Mouse (Mus musculus) WW6 (cell line): Measurements from ENCODE around the gene Asic3.

Experiments
- DNase-seq: peaks from one replicate; pipeline ENCODE4 v3.0.0-alpha.2; 2013; ENCODE audit warnings: low read depth, low spot score

The Asic3 gene

DNA sequence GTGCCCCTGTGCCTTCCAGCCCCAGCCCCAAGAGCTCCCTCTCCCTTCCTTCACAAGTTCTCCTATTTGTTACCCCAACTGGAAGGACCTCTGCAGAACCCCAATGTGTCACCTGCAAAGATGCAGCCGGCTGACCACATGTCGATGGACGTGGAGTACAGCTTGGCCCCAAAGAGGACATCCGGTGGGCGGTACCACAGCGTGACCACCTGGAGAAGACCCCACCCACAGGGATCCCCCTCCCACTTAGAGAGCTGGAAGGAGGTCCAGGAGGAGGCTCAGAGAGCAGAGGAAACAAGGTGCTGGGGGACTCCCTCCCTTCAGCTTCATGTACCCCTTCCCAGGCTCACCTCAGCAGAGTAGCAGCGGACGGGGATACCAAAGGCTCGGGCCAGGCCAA, 7.2 kb downstream of the Asic3 start:
- DNase-seq = no peak

DNA sequence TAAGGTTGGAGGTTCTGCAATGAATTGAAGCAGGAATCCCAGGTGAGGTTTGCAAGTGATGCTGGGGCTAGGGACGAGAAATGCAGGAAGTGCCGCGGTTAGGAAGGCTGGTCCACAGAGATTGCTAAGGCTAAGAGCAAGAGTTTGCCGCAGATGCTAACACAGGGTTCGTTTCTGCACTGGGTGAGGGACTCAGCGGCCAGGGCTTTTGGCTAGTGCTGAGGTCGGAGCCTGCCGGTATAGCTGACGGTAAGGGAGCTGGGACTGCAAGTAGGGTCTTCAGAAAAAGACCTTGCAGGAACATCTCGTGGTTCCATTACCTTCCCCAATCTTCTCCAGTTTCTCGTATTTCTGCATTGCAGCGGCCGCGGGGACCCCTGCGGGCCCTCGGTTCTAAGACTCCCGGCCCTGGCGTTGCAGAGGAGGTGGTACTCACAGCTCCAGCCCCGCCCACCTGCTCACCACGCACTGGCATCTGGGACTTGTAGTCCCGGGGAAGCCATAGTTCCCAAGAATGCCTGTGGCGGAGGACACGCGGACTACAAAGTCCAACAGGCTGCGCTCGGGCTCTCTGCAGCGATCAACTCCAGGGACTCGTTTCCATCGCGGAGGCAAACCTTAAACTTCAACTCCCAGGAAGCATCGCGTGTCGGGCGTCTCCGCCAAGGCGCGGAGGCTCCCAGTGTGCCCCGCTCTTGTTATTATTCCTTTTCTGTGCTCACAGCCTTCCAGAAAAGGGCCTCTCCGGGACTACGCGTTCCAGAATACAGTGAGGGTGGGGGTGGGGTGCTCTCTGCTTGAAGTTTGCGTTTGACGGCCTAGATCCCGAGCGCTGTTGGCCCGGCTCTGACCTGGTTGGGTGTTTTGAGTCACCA, 10.2 kb downstream of the Asic3 start, which contains the start of the genes Cdk5 and Slc4a2:
Cdk5 (minus strand) TSS at position 402 of the 875 bp plus-strand sequence.
Slc4a2 (plus strand) TSS at position 709 of the 875 bp plus-strand sequence.
- DNase-seq = peak; percentile 97

- no peak for DNase-seq
These were observed 11.0 kb downstream of the Asic3 start for GRCm38 (mm10) chr5:24424004-24424781.

DNA sequence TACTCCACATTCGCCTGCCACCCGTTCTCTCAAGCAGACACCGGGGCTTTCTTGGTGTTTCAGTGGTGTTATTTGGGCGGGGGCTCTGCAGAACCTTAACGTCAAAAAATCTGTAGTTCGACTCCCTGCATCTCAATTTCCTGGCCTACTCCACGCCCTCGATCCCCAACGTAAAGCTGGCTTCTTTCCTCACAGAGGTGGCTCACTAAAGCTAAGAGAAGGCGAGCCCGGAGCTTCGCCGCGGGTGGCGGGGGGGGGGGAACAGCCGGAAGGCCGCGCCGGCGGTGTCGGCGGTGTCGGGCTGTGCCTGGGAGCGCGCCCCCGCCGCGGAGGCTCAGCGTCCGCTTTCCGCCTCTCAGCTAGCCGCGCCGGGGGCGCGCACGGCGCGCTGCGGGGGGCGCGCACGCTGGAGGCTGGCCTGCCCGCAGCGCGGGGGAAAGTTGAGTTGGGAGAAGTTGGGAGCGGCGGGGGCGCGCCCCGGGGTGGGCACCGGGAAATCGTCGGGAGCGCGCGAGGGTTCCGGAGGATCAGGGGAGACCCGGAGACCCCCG, 11.7 kb downstream of the Asic3 start:
- DNase-seq = no peak

GRCm38 (mm10) chr5:24425421-24426036, 12.3 kb downstream of the Asic3 start:
- no peak for DNase-seq

DNA sequence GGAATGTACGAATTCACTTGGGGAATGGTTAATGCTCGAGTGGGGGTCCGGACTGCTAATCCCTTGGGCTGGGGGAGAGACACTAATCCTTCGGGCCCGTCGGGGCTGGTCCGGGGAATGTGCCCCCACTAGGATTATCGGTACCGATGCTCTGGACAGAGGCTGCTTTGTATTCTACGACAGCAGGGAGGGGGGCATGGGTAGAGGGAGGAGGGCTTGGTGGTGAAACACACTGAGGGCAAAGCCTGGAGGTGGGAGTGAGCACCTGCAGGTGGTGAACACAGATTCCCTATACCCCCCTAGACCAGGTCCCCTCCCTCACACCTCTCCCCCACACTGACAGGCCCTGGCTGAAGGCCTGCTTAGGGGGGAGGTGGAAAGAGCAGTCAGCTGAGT, 12.8 kb downstream of the Asic3 start:
- DNase-seq = no peak

DNA sequence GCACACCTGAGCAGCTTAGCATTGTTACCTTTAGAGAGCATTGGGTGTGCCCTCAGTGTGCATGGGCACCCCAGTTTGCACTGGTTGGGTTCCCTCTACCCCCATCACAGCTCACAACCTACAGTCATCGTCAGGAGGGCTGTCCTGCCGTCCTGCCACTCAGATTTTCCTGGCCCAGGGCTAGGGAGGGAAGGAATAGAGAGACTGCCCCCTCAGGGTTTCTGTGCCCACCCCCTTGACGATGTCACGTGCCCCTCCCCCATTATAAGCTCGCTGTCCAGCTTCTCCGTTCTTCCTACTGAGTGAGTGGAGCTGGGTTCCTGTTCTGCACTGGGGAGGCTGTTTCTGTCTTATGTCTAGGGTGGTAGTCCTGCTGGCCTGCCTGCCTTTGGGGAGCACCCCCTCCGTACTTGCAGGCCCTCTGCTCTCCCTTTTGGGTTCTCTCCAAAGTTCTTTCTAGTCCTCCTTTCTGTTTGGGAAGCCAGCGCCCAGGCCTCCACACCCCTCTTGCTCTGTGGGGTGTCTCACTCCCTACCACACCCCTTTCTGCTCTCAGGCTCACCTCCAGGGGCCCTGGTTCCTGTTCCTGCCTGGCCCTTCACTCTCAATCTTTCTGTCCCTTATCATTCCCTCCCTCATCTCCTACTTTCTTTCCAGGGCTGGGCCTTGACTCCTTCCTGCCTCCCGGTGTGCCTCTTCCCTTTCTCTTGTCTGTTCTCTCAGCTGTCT, 13.5 kb downstream of the Asic3 start:
- no peak for DNase-seq

GRCm38 (mm10) chr5:24427285-24427633, 14.1 kb downstream of the Asic3 start:
- DNase-seq = no peak

- no peak for DNase-seq
These were observed 14.8 kb downstream of the Asic3 start for GRCm38 (mm10) chr5:24427981-24428402.

DNA sequence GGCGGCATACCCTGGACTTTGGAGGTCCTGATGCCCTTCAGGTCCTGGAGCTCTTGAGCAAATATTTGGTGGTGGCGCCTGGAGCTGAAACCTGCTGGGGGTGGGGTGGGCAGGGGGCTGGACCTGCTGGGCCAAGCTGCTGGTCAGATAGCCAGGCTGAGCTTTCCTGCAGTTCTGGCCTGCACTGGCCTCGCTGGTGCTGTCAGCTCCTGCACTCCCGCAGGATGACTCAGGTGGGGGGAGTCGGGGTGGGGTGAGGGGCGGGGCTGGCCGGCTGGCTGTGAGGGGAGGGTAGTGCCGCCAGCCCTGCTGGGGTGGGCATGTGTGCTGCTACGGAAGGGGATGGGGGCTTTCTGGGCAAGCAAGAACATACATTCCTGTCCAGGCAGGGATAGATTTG, 15.4 kb downstream of the Asic3 start:
- no peak for DNase-seq

GRCm38 (mm10) chr5:24433993-24434392, 20.8 kb downstream of the Asic3 start:
- DNase-seq = no peak

GRCm38 (mm10) chr5:24441187-24441586, 28.0 kb downstream of the Asic3 start:
- DNase-seq = no peak

DNA sequence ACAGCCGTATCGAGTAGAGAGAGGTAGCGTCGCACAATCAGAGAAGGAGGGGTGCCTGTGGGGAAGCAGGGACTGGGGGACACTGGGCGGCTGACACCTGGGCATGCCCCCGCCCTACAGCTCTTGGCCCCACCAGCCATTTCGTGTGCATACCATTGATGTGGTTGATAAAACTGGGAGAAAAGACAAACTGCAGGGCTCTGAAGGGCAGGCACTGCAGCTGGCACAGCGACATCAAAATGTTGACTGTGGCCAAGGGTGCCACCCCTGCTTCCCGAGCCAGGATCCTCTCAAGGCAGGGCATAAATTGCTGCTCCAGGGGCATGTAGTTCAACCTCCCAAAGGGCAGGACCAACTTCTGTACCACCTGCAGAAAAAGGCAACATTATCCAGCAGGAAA, 28.8 kb downstream of the Asic3 start:
- DNase-seq = no peak

DNA sequence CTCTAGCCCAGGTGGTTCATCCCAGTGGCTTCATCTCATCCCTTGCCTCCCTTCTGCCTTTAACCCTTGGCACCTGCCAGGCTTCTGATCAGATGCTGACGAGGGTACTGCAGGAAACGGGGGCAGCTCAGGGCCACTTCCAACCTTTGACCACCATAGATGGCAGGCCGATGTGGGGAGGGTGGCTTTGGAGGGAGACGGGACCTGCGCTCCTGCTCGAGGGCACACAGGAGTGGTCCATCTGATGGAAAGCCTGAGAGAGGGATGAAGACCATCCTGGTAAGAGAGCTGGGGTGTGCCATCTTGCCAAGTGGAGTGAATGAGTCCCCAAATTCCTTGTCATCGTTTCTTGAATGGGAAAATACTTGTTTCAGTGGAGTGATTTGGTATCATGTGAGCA, 30.0 kb downstream of the Asic3 start:
- DNase-seq = no peak

DNA sequence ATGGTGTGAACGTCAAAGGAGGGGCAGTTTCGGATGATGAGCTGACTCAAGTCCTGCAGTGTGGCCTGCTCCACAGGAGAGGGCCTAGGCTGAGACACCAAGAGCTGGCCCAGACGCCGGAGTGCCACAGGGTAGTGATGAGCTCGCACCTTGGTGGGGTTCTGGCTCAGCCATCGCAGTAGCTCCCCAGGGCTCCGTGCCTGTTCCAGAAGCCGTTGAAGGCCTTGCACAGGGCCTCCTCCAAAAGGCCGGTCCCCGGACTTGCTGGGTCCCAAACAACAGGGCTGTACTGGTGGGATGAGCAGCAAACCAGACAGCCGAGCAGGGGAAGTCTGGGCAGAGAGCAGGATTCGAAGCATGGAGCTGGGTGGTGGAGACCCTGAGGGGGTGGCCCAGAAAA, 30.7 kb downstream of the Asic3 start:
- no peak for DNase-seq

GRCm38 (mm10) chr5:24444746-24445427, 31.7 kb downstream of the Asic3 start, which contains the start of gene Fastk:
Gene Fastk, minus strand, starts transcription at chr5:24445287.
- DNase-seq = no peak

DNA sequence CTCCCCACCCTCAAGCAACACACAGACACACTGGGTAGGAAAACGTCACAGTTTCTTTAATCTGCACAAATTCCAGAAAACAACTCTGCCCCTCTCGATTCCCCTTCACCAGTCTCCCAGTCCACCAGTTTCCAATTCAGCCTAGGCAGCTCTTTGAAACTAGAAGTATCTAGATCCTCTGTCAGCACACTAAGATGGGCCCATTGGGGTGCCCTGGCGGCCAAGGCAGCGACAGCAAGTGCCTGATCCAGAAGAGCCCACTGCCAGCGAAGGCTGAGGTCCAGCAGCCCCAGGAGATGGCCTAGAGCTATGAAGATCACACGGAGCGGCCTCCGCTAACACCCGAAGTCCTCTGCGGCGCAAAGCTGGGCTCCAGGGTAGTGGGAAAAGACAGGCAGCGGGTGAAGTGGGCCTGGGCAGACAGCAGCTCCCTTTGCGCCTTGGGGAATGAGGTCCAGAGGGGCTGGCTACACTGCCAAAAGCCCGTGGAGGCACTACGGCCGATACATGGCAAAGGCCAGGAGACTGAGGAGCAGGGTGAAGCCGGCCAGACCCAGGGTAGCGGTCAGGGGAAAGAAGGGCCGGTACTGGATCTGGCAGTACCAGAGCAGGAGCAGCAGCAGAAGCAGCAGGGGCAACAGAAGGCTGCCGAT, 32.4 kb downstream of the Asic3 start:
- no peak for DNase-seq

DNA sequence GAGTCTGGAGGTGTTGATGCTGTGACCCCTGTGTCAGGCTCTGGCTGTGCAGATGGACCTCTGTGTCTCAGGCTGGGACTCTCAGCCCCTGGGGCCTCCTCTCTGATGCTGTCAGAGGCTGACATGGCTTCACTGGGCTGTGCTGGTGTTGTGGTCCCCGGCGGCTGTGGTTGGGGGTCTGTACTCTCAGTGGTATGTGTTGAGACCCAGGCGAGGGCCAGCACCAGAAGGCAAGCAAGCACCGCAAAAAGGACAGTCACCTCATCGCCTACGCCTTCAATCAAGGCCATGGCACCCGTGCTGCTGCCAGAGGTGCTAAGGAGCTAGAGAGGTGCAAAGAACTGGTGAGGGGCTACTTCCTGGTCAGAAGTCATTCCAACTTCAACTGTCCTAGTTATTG, 33.4 kb downstream of the Asic3 start:
- no peak for DNase-seq

- DNase-seq = no peak
These were observed 34.6 kb downstream of the Asic3 start, which contains the start of gene Tmub1 for GRCm38 (mm10) chr5:24447624-24448298. Gene Tmub1, minus strand, starts transcription at chr5:24447854.
